Mouse (Mus musculus) liver, embryonic 11.5 days (tissue): Measurements from ENCODE around the gene Vmn2r79. TPM values are rescaled to one million over a fixed set of nuclear protein-coding genes. Genes with fewer than 3 reads are reported as not detected.
"Not testable (repeated sequence)": the region's sequence is repeated elsewhere in the genome, so short reads cannot be mapped to it uniquely, and the experiment has no call there.

Source experiments
- ATAC-seq: fragments of 200-750 bp; cut with Nextera tagmentation; replicated peaks from 2 replicates; pipeline ENCODE4 v1.8.0; 2017; ENCODE audit warnings: moderate number of reproducible peaks, mild to moderate bottlenecking, moderate TSS enrichment, moderate library complexity; ENCODE audit not compliant: low FRiP score
- DNase-seq: peaks from one replicate; pipeline ENCODE4 v3.0.0-alpha.2; 2017; ENCODE audit warnings: low spot score
- H3K27ac ChIP-seq: fragments of 300-500 bp; sonication (generic); 2 replicates; pipeline ENCODE4 v1.5.1; 2014; ENCODE audit warnings: mild to moderate bottlenecking, low read depth, low read length, control low read depth
- H3K27me3 ChIP-seq: fragments of 300-500 bp; sonication (generic); replicated peaks from 2 replicates; pipeline ENCODE4 v1.6.1; 2014; ENCODE audit warnings: low read length, mixed read lengths; ENCODE audit not compliant: control insufficient read depth, insufficient read depth
- H3K36me3 ChIP-seq: fragments of 300-500 bp; sonication (generic); 2 replicates; pipeline ENCODE4 v1.6.1; 2014; ENCODE audit warnings: mild to moderate bottlenecking, low read length, moderate library complexity, mixed read lengths; ENCODE audit not compliant: control insufficient read depth, insufficient read depth
- H3K4me1 ChIP-seq: fragments of 300-500 bp; sonication (generic); replicated peaks from 2 replicates; pipeline ENCODE4 v1.6.1; 2014; ENCODE audit warnings: low read length, mixed read lengths; ENCODE audit not compliant: control insufficient read depth, insufficient read depth
- H3K4me2 ChIP-seq: fragments of 300-500 bp; sonication (generic); 2 replicates; pipeline ENCODE4 v1.6.1; 2014; ENCODE audit warnings: mild to moderate bottlenecking, control low read depth, moderate library complexity
- H3K4me3 ChIP-seq: fragments of 300-500 bp; sonication (generic); 2 replicates; pipeline ENCODE4 v1.5.1; 2014; ENCODE audit warnings: low read depth, low read length, control low read depth
- H3K9ac ChIP-seq: fragments of 300-500 bp; sonication (generic); 2 replicates; pipeline ENCODE4 v1.6.1; 2014; ENCODE audit warnings: low read depth, low read length, control low read depth
- H3K9me3 ChIP-seq: fragments of 300-500 bp; sonication (generic); 2 replicates; pipeline ENCODE4 v1.6.1; 2016; ENCODE audit warnings: low read length, inconsistent platforms, mixed read lengths; ENCODE audit not compliant: control insufficient read depth
- WGBS: fragments of 180-500 bp; shearing (Covaris S2); extraction: QIAGEN DNeasy Blood & Tissue Kit; methylation state at CpG from one replicate; pipeline ENCODE4 v1.1.7; 2014; 5-methylcytosine and 5-hydroxymethylcytosine counted together
- polyA plus RNA-seq: library from polyadenylated mRNA; unstranded; fragments of >200 nt; fragmentation: Nextera tagmentation; extraction: Ambion mirVana; gene quantifications from 2 replicates; pipeline ENCODE4 v1.2.1, GENCODE M21; 2014

Vmn2r79 gene
- not detected in 2 replicates for polyA plus RNA-seq

- not testable (repeated sequence) for H3K4me2 ChIP-seq, DNase-seq, ATAC-seq, H3K9ac ChIP-seq, H3K27ac ChIP-seq, H3K36me3 ChIP-seq, H3K4me3 ChIP-seq, H3K27me3 ChIP-seq, H3K9me3 ChIP-seq, H3K4me1 ChIP-seq
- WGBS, result 69% methylated on average over 1 of the region's 1 CpGs
These were observed at the start of gene Vmn2r79 for GRCm38 (mm10) chr7:86995815-86996214. Vmn2r79 (plus strand) TSS chr7:86996115.

GRCm38 (mm10) chr7:86994700-86995099 is 1.2 kb upstream of the Vmn2r79 start:
- H3K4me3 ChIP-seq, result no peak overlapping the region
- ATAC-seq (no peak), DNase-seq (no peak)
- no peak overlapping the region for H3K4me2 ChIP-seq
- H3K9ac ChIP-seq, result no peak overlapping the region
- no peak overlapping the region for H3K27ac ChIP-seq
- WGBS, result 46% methylated on average over 1 of the region's 1 CpGs
- no peaks in the 10 kb centered on the region for H3K9me3 ChIP-seq
- H3K27me3 ChIP-seq, result no peaks in the 10 kb centered on the region
- no peaks in the 10 kb centered on the region for H3K36me3 ChIP-seq
- no peaks in the 10 kb centered on the region for H3K4me1 ChIP-seq

- not testable (repeated sequence) for H3K27ac ChIP-seq, H3K4me3 ChIP-seq, H3K4me1 ChIP-seq, H3K4me2 ChIP-seq, H3K9me3 ChIP-seq, DNase-seq, H3K27me3 ChIP-seq, H3K9ac ChIP-seq, ATAC-seq, H3K36me3 ChIP-seq
These were observed 30.6 kb downstream of the Vmn2r79 start for GRCm38 (mm10) chr7:87026486-87026885.

GRCm38 (mm10) chr7:87063576-87063975 is 67.7 kb downstream of the Vmn2r79 start:
- Histone ChIP-seq H3K36me3 (no peaks in the 10 kb centered on the region), H3K4me1 (no peaks in the 10 kb centered on the region), H3K27ac (no peak overlapping the region), H3K9me3 (no peaks in the 10 kb centered on the region), H3K27me3 (no peaks in the 10 kb centered on the region), H3K4me2 (no peak overlapping the region), H3K9ac (no peak overlapping the region), H3K4me3 (no peak overlapping the region)
- DNase-seq (no peak), ATAC-seq (no peak)
- 77% methylated on average over 4 of the region's 4 CpGs for WGBS

Other genes with a start within 250 kb of the Vmn2r79 start
- gene Folh1, start 220.2 kb upstream of the Vmn2r79 start, polyA plus RNA-seq, result not detected in 2 replicates
- not detected in 2 replicates for gene Vmn2r77, start 201.1 kb upstream of the Vmn2r79 start, polyA plus RNA-seq
- not detected in 2 replicates for gene Vmn2r78, start 81.0 kb upstream of the Vmn2r79 start, polyA plus RNA-seq
- gene Nox4, start 250.0 kb downstream of the Vmn2r79 start, polyA plus RNA-seq, result 0.81 and 1.2 TPM in 2 replicates